9 mouse cellular contexts compared by ENCODE assay signal in genomic region chr10:43378279-43378678, GRCm38 (mm10).
DNase-seq lines count a peak whose midpoint lies in the region; ATAC-seq and TF ChIP-seq lines count a peak whose summit lies in the region.
"Had no signal": no experiment of that assay in that cellular context is flagged by ENCODE, and none has a peak within 500 bp of the region (broad histone marks: within the 10 kb centered on the region; RNA-seq: fewer than 3 reads in every experiment).

No protein-coding gene starts in this region.

- TF ChIP-seq EP300 in heart, postnatal 0 days (IDR thresholded peaks at IDR 0.05; ENCODE audit: low read depth): no peak

- no peak overlapping the region for H3K4me3 ChIP-seq in heart, postnatal 0 days (ENCODE audit: low read depth, low read length)
- H3K4me3 ChIP-seq in E14TG2a.4 (replicated peaks; ENCODE audit: low read length): no peak overlapping the region
- H3K4me3 ChIP-seq in midbrain, embryonic 14.5 days (replicated peaks; ENCODE audit: low read depth, low read length): no peak overlapping the region
- H3K4me3 ChIP-seq: erythroblast, embryonic 14.5 days had no signal

- no peaks in the 10 kb centered on the region for H3K9me3 ChIP-seq in heart, postnatal 0 days (replicated peaks; ENCODE audit: control insufficient read depth, low read length)
- H3K9me3 ChIP-seq in E14TG2a.4 (ENCODE audit: low read length): no peaks in the 10 kb centered on the region
- H3K9me3 ChIP-seq in midbrain, embryonic 14.5 days (ENCODE audit: control insufficient read depth, low read length): no peaks in the 10 kb centered on the region

- H3K27me3 ChIP-seq in heart, postnatal 0 days (ENCODE audit: control insufficient read depth, insufficient read depth, low read length): no peaks in the 10 kb centered on the region
- H3K27me3 ChIP-seq in E14TG2a.4 (ENCODE audit: insufficient read depth, low read length): no peaks in the 10 kb centered on the region
- no peaks in the 10 kb centered on the region for H3K27me3 ChIP-seq in midbrain, embryonic 14.5 days (ENCODE audit: control insufficient read depth, insufficient read depth, low read length)

- peak; percentile 51 for DNase-seq in heart, postnatal 0 days (ENCODE audit: low spot score)
- no peak for DNase-seq in heart, adult 9 months (ENCODE audit: low spot score in 2 of 2)
- peak; percentile 60 for DNase-seq in c-Kit-positive CD71-positive TER-119-positive erythroid progenitor cells, embryonic 14.5 days (ENCODE audit: low spot score)
- peak; percentile 13 to 27 for DNase-seq in frontal cortex, postnatal 25 days (ENCODE audit: low spot score in 2 of 2)
- DNase-seq in large intestine, adult 2 months (ENCODE audit: low read depth, low spot score): peak; percentile 19
- DNase-seq in midbrain, embryonic 14.5 days: peak; percentile 78

- no peak overlapping the region for H3K9ac ChIP-seq in heart, postnatal 0 days (replicated peaks; ENCODE audit: low read depth, low read length)
- H3K9ac ChIP-seq in midbrain, embryonic 14.5 days (replicated peaks; ENCODE audit: low read length): no peak overlapping the region

- TF ChIP-seq CTCF in heart, postnatal 0 days (IDR thresholded peaks at IDR 0.05; ENCODE audit: low read depth): peak; percentile 73
- TF ChIP-seq CTCF in E14TG2a.4 (conservative IDR thresholded peaks at IDR 0.05; ENCODE audit: low read length): peak; percentile 89

- WGBS in heart, postnatal 0 days: 45% methylated on average over 5 of the region's 5 CpGs
- 40% methylated on average over 5 of the region's 5 CpGs for WGBS in large intestine, adult 2 months
- WGBS in midbrain, embryonic 14.5 days: 36% methylated on average over 5 of the region's 5 CpGs

- no peak overlapping the region for H3K4me2 ChIP-seq in heart, postnatal 0 days (ENCODE audit: low read depth, low read length)
- H3K4me2 ChIP-seq in midbrain, embryonic 14.5 days (ENCODE audit: low read length): no peak overlapping the region

- no peaks in the 10 kb centered on the region for H3K36me3 ChIP-seq in heart, postnatal 0 days (replicated peaks; ENCODE audit: control insufficient read depth, insufficient read depth, low read length)
- no peaks in the 10 kb centered on the region for H3K36me3 ChIP-seq in E14TG2a.4 (ENCODE audit: insufficient read depth, low read length)
- H3K36me3 ChIP-seq in midbrain, embryonic 14.5 days (ENCODE audit: control insufficient read depth, insufficient read depth, low read length): no peaks in the 10 kb centered on the region

- no peak overlapping the region for H3K27ac ChIP-seq in heart, postnatal 0 days (ENCODE audit: low read depth)
- no peak overlapping the region for H3K27ac ChIP-seq in midbrain, embryonic 14.5 days (replicated peaks; ENCODE audit: low read depth, low read length)

- H3K4me1 ChIP-seq in heart, postnatal 0 days (ENCODE audit: control insufficient read depth, insufficient read depth): no peaks in the 10 kb centered on the region
- H3K4me1 ChIP-seq in E14TG2a.4 (replicated peaks; ENCODE audit: low read depth, low read length): peaks cover 10% of the 10 kb centered on the region
- H3K4me1 ChIP-seq in midbrain, embryonic 14.5 days (ENCODE audit: control insufficient read depth, insufficient read depth, low read length): no peaks in the 10 kb centered on the region

- ATAC-seq in heart, postnatal 0 days (ENCODE audit: insufficient read depth, low read depth): no peak
- ATAC-seq in midbrain, embryonic 14.5 days (ENCODE audit: low FRiP score, low TSS enrichment): no peak
- ATAC-seq in monocyte, adult 5-6 weeks (replicated peaks; ENCODE audit: insufficient number of reproducible peaks, low FRiP score, low TSS enrichment, poor library complexity, severe bottlenecking): no peak

Comparison
In these comparisons a context has a peak if more than half of its experiments do, and no peak if none do; other contexts are left out.
1. DNase-seq: peak in heart, postnatal 0 days (single experiment), c-Kit-positive CD71-positive TER-119-positive erythroid progenitor cells, embryonic 14.5 days (single experiment), frontal cortex, postnatal 25 days (2 of 2), large intestine, adult 2 months (single experiment) and midbrain, embryonic 14.5 days (single experiment); none in heart, adult 9 months (0 of 2).